ENCODE assay signal across 8 mouse cellular contexts in the genomic region with DNA sequence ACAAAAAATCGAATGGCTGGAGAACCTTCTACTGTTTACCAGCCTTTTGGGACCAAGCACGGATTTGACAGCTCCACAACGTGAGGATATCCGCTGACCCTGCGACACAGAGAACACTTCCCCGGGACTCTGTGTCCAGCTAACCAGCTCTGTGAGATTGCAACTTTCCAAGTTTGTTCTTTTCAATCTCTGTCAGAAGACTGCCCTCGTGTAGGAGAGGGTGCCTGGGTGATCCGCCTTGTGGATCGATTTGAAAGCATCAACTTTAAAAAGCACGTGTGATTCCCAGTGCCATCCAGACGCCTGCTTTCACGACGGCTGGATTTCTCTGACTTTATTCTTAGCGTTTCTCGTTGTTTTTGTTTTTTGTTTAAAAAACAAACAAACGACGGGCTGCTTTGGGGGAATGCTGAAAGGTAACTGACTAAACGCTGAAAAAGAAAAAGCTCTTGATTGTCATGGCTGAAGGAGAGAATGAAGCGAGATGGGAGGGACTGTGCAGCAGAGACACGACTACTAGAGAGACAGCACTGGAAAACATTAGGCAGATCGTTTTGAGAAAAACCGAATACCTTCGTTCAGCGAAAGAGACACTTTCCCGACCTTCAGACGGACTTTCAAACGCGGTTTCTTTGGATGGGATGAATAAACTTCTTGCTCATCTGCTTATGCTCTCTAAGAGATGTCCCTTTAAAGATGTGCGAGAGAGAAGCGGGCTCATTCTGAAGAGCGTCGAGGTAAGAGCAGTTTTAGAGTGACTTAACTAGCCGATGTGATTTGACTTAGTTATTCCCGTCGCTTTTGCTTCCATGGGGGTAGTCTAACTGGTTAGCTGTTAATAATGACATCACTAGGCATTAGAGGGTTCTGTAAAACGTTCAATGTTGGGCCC. TPM values are rescaled to one million over a fixed set of nuclear protein-coding genes. Genes with fewer than 3 reads are reported as not detected.
A peak's percentile ranks its signal among the peaks of the same experiment; 100 is the strongest.
DNase-seq lines count a peak whose midpoint lies in the region; ATAC-seq and TF ChIP-seq lines count a peak whose summit lies in the region.

No protein-coding gene starts in this region.

- 0 out of 2 replicates have a peak, but pooled peaks cover 12% of the 10 kb centered on the region for H3K4me1 ChIP-seq in intestine, postnatal 0 days (replicated peaks; ENCODE audit: control insufficient read depth, insufficient read depth, low read length)
- H3K4me1 ChIP-seq in neural tube, embryonic 12.5 days: peaks cover 30% of the 10 kb centered on the region

- peak overlapping the region; percentile 96 for H3K27ac ChIP-seq in intestine, postnatal 0 days (ENCODE audit: low read depth, low read length)
- H3K27ac ChIP-seq in neural tube, embryonic 12.5 days: peak overlapping the region; percentile 84; the same call in 1 of the 2 replicates

- 0 out of 2 replicates have a peak, but pooled peaks have one; percentile 2 for TF ChIP-seq CTCF in intestine, postnatal 0 days (IDR thresholded peaks at IDR 0.05; ENCODE audit: low read depth)

- no peaks in the 10 kb centered on the region for H3K9me3 ChIP-seq in intestine, postnatal 0 days (ENCODE audit: control insufficient read depth)
- no peaks in the 10 kb centered on the region for H3K9me3 ChIP-seq in neural tube, embryonic 12.5 days

- no peaks in the 10 kb centered on the region for H3K36me3 ChIP-seq in intestine, postnatal 0 days (ENCODE audit: control insufficient read depth, insufficient read depth)
- no peaks in the 10 kb centered on the region for H3K36me3 ChIP-seq in neural tube, embryonic 12.5 days

- under 1% methylated on average over 36 of the region's 36 CpGs for WGBS in intestine, postnatal 0 days
- under 1% methylated on average over 36 of the region's 36 CpGs for WGBS in neural tube, embryonic 12.5 days

- DNase-seq in frontal cortex, postnatal 14 days (ENCODE audit: low spot score in 2 of 2): no peak
- DNase-seq in thymus, postnatal 25 days: peak; percentile 14
- no peak for DNase-seq in thymus, postnatal 14 days
- no peak for DNase-seq in adrenal gland, postnatal 25 days
- DNase-seq in layer of hippocampus, adult 8-10 months (ENCODE audit: low spot score in 2 of 2): no peak

- ATAC-seq in frontal cortex, adult (ENCODE audit: low TSS enrichment): 0 out of 2 replicates have a peak, but pooled peaks have one; percentile 2
- peak; percentile 3 for ATAC-seq in intestine, postnatal 0 days
- ATAC-seq in neural tube, embryonic 12.5 days (ENCODE audit: low FRiP score, low read depth): no peak; the same call in none of the 2 replicates

- H3K4me3 ChIP-seq in intestine, postnatal 0 days (ENCODE audit: low read depth, low read length): peak overlapping the region; percentile 54
- peak overlapping the region; percentile 82 for H3K4me3 ChIP-seq in neural tube, embryonic 12.5 days

- no peaks in the 10 kb centered on the region for H3K27me3 ChIP-seq in intestine, postnatal 0 days (replicated peaks; ENCODE audit: control insufficient read depth, insufficient read depth, low read length)
- no peaks in the 10 kb centered on the region for H3K27me3 ChIP-seq in neural tube, embryonic 12.5 days (replicated peaks)

- peak overlapping the region; percentile 61 for H3K9ac ChIP-seq in intestine, postnatal 0 days (ENCODE audit: low read depth, low read length)
- H3K9ac ChIP-seq in neural tube, embryonic 12.5 days: peak overlapping the region; percentile 74

- H3K4me2 ChIP-seq in intestine, postnatal 0 days (replicated peaks; ENCODE audit: low read depth): peak overlapping the region; percentile 86
- peak overlapping the region; percentile 77 for H3K4me2 ChIP-seq in neural tube, embryonic 12.5 days (replicated peaks)

RNA-seq across cellular contexts. Expression of gene Sesn1, which starts 1.1 kb away (rescaled TPM):
- polyA plus RNA-seq in intestine, postnatal 0 days (2015; fragmentation: Nextera tagmentation; extraction: Ambion mirVana): 26.2 and 27.3 TPM in 2 replicates
- polyA plus RNA-seq in neural tube, embryonic 12.5 days (2016; fragmentation: Nextera tagmentation; extraction: Ambion mirVana): 29.6 and 34.6 TPM in 2 replicates
- 16.3 and 21.5 TPM in 2 replicates for total RNA-seq in adrenal gland, postnatal 25 days (2021)
- 10 to 100 TPM; 44.0 to 53.3 (median 45.2) TPM for total RNA-seq in layer of hippocampus, adult 8-10 months (2022)

RNA-seq across cellular contexts. Expression of gene Cep57l1, which starts 1.1 kb away (rescaled TPM):
- polyA plus RNA-seq in intestine, postnatal 0 days (2015; fragmentation: Nextera tagmentation; extraction: Ambion mirVana): 5.0 and 5.3 TPM in 2 replicates
- polyA plus RNA-seq in neural tube, embryonic 12.5 days (2016; fragmentation: Nextera tagmentation; extraction: Ambion mirVana): 17.5 and 18.9 TPM in 2 replicates
- 10.1 and 11.8 TPM in 2 replicates for total RNA-seq in adrenal gland, postnatal 25 days (2021)
- 10 to 100 TPM in 1 of 4 experiments, 1 to 10 TPM in 3; 6.3 to 11.6 (median 9.2) TPM for total RNA-seq in layer of hippocampus, adult 8-10 months (2022)
